Mouse (Mus musculus): ENCODE data around the gene Gpr152. TPM values are rescaled to one million over a fixed set of nuclear protein-coding genes. Genes with fewer than 3 reads are reported as not detected.

The Gpr152 gene
- polyA plus RNA-seq, 1 experiment from 2014 or later = not detected

DNA sequence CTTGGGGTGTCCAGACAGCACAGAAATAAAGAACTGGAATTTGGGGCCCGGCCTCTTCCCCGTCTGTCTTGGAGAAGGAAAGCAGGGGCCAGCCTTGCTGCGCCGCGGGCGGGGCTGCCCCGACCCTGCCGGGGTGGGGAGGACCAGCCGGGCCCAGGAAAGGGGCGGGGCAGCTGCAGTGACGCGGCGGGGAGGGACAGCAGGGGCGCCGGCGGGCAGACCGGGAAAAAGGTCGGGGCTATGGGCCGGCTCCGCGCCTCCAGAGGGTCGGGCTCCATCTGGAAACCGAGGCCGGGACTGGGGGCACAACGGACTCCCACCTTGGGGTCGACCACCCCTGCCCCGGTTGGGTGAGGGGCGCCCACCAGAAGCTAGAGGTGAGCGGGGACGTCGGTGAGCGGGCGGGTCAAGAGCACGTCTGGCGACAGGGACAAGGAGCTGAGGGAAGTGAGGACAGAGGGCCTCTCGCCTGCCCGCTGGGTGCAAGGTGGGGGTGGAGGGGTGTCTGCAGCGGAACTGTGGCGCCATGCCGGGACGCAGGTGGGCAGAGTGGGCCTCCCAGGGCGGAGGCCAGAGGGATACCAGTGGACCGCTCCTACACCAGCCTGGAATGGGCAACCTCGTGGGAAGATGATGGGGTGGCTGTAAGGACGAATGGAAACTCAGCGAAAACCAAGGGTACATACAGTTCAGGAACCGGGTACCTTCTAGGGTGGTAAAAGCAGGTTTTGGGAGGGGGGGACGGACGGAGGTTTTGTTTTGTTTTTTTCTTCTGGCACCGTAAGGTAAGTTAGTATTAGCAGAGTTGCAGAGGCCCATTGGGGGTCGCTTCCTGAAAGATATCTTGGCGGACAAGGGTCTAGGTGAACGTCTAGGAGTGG lies 39.5 kb upstream of the Gpr152 start, which contains the start of gene Pitpnm1:
Gene Pitpnm1 (plus strand): TSS at position 162 of the 881 bp plus-strand sequence.
- peak within 1 kb of the TSS; percentile 52 for H3K4me3 ChIP-seq (replicated peaks)
- peaks cover 10% of the 10 kb centered on the region for H3K27me3 ChIP-seq (replicated peaks)
- peaks cover 41% of the 10 kb centered on the region for H3K4me1 ChIP-seq (replicated peaks)
- ATAC-seq = peak; percentile 30
- peak within 1 kb of the TSS; percentile 33 for H3K27ac ChIP-seq
- H3K9me3 ChIP-seq = no peaks in the 10 kb centered on the region
- 1% methylated on average over 53 of the region's 53 CpGs for WGBS
- H3K36me3 ChIP-seq = 0 out of 2 replicates have a peak, but pooled peaks cover 3% of the 10 kb centered on the region
- peak within 1 kb of the TSS; percentile 53 for H3K9ac ChIP-seq
- H3K4me2 ChIP-seq (replicated peaks) = peak within 1 kb of the TSS; percentile 95

GRCm38 (mm10) chr19:4100718-4101261 lies 38.8 kb upstream of the Gpr152 start:
- Histone ChIP-seq H3K27me3 (replicated peaks) (peaks cover 10% of the 10 kb centered on the region), H3K4me1 (replicated peaks) (peaks cover 41% of the 10 kb centered on the region), H3K36me3 (0 out of 2 replicates have a peak, but pooled peaks cover 3% of the 10 kb centered on the region), H3K4me2 (replicated peaks) (peak overlapping the region; percentile 95), H3K9me3 (no peaks in the 10 kb centered on the region), H3K4me3 (replicated peaks) (peak overlapping the region; percentile 52), H3K27ac (no peak overlapping the region), H3K9ac (peak overlapping the region; percentile 53)
- ATAC-seq = no peak
- 2% methylated on average over 52 of the region's 52 CpGs for WGBS

DNA sequence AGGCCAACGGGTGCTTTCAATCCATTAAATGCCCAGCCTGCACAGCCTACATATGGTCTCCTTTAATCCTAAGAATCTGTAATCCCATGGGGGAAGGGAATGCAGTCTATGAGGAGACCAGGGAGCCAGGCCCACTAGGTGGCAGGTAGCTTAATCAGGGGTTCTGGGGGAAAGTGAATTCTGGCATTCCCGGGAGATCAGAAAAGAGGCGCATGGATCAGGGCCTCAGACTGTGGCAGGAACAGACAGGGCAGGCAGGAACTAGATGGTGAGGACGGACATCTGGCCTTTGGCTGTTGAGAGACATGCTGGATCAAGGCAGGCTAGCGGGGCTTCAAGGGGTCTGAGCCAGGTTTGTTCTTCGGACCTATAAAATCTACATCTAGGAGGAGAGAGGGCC lies 38.1 kb upstream of the Gpr152 start:
- H3K4me2 ChIP-seq (replicated peaks) = peak overlapping the region; percentile 95
- H3K4me1 ChIP-seq (replicated peaks) = peaks cover 38% of the 10 kb centered on the region
- H3K9me3 ChIP-seq = no peaks in the 10 kb centered on the region
- 76% methylated on average over 6 of the region's 6 CpGs for WGBS
- H3K36me3 ChIP-seq = 0 out of 2 replicates have a peak, but pooled peaks cover 3% of the 10 kb centered on the region
- peak overlapping the region; percentile 52; the same call in 1 of the 2 replicates for H3K4me3 ChIP-seq (replicated peaks)
- ATAC-seq = no peak
- H3K27me3 ChIP-seq (replicated peaks) = peaks cover 10% of the 10 kb centered on the region
- no peak overlapping the region for H3K9ac ChIP-seq
- no peak overlapping the region for H3K27ac ChIP-seq

DNA sequence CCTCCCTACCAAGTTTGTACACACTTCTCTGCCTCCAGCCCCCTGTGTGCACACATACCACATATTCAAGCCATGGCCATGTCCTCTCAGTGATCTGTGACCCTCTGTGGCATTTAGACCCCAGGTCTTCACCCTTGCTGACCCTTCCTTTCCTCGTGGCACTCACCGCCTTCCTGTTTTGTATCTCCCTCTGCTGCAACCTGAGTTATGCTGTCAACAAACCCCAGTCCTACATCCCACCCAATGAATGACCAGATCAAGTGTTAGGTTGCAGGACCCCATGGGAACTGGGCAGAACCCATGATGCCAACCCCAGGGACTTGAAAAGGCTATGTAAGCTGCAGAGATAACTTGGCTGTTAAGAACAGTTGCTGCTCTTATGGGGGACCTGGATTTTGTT lies 37.5 kb upstream of the Gpr152 start:
- WGBS = 74% methylated on average over 2 of the region's 2 CpGs
- peaks cover 10% of the 10 kb centered on the region for H3K27me3 ChIP-seq (replicated peaks)
- 0 out of 2 replicates have a peak, but pooled peaks cover 3% of the 10 kb centered on the region for H3K36me3 ChIP-seq
- peaks cover 38% of the 10 kb centered on the region for H3K4me1 ChIP-seq (replicated peaks)
- H3K9ac ChIP-seq = no peak overlapping the region
- no peak overlapping the region for H3K4me3 ChIP-seq (replicated peaks)
- no peak for ATAC-seq
- H3K27ac ChIP-seq = no peak overlapping the region
- H3K4me2 ChIP-seq (replicated peaks) = no peak overlapping the region
- no peaks in the 10 kb centered on the region for H3K9me3 ChIP-seq

DNA sequence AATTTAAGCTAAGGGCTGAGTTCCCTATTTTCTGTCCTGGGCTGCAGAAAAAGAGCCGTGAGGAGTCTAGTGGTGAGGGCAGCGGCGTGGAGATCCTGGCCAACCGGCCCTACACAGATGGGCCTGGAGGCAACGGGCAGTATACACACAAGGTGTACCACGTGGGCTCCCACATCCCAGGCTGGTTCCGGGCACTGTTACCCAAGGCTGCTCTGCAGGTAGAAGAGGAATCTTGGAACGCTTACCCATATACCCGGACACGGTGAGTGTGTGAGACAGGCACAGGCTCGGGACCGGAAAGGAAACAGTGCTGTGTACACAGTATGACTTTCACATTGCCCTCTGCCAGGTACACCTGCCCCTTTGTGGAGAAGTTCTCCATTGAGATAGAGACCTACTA lies 37.0 kb upstream of the Gpr152 start:
- no peaks in the 10 kb centered on the region for H3K9me3 ChIP-seq
- H3K4me1 ChIP-seq (replicated peaks) = peaks cover 36% of the 10 kb centered on the region
- no peak overlapping the region for H3K4me2 ChIP-seq (replicated peaks)
- no peak overlapping the region for H3K4me3 ChIP-seq (replicated peaks)
- WGBS = 91% methylated on average over 12 of the region's 12 CpGs
- peaks cover 10% of the 10 kb centered on the region for H3K27me3 ChIP-seq (replicated peaks)
- no peak for ATAC-seq
- no peak overlapping the region for H3K27ac ChIP-seq
- H3K36me3 ChIP-seq = 0 out of 2 replicates have a peak, but pooled peaks cover 3% of the 10 kb centered on the region
- H3K9ac ChIP-seq = no peak overlapping the region

DNA sequence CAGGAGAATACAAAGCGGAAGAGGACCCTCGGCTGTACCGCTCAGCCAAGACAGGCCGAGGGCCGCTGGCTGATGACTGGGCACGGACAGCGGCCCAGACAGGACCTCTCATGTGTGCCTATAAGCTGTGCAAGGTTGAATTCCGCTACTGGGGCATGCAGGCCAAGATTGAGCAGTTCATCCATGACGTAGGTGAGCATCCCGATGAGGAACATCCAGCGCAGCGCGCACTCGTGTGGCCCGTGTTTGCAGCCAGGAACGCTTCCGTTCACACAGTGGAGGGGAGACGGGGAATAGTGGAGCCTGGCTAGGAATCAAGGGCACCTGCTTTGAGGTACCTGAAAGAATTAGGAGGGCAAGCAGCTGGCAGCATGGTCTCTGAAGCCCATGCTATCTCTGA lies 36.3 kb upstream of the Gpr152 start:
- Histone ChIP-seq H3K36me3 (0 out of 2 replicates have a peak, but pooled peaks cover 3% of the 10 kb centered on the region), H3K4me3 (replicated peaks) (no peak overlapping the region), H3K4me2 (replicated peaks) (no peak overlapping the region), H3K4me1 (replicated peaks) (peaks cover 30% of the 10 kb centered on the region), H3K27ac (no peak overlapping the region), H3K27me3 (replicated peaks) (peaks cover 10% of the 10 kb centered on the region), H3K9me3 (no peaks in the 10 kb centered on the region), H3K9ac (no peak overlapping the region)
- ATAC-seq = no peak
- WGBS = 94% methylated on average over 18 of the region's 18 CpGs

DNA sequence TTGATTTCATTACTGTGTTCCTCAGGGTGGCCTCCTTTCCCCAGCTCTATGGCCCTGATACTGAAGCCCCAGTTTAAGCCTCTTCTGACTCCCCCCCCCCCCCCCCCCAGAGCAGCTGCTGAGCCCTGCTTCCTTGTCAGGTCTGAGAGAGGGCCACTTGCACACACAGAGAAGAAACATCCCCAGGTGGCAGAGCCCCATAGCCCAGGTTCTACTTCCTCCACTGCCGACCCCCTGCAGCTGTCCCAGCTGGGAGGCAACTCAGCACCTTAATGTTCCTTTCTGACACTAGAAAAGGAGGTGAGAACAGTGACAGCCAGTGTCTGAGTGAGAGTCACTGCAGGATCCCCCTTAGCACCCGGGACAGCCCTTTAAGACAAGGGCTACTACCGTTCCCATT lies 35.8 kb upstream of the Gpr152 start:
- H3K4me2 ChIP-seq (replicated peaks) = no peak overlapping the region
- 0 out of 2 replicates have a peak, but pooled peaks cover 3% of the 10 kb centered on the region for H3K36me3 ChIP-seq
- no peaks in the 10 kb centered on the region for H3K9me3 ChIP-seq
- 68% methylated on average over 3 of the region's 3 CpGs for WGBS
- peaks cover 26% of the 10 kb centered on the region for H3K4me1 ChIP-seq (replicated peaks)
- no peak overlapping the region for H3K27ac ChIP-seq
- H3K4me3 ChIP-seq (replicated peaks) = no peak overlapping the region
- no peak for ATAC-seq
- peaks cover 10% of the 10 kb centered on the region for H3K27me3 ChIP-seq (replicated peaks)
- no peak overlapping the region for H3K9ac ChIP-seq

DNA sequence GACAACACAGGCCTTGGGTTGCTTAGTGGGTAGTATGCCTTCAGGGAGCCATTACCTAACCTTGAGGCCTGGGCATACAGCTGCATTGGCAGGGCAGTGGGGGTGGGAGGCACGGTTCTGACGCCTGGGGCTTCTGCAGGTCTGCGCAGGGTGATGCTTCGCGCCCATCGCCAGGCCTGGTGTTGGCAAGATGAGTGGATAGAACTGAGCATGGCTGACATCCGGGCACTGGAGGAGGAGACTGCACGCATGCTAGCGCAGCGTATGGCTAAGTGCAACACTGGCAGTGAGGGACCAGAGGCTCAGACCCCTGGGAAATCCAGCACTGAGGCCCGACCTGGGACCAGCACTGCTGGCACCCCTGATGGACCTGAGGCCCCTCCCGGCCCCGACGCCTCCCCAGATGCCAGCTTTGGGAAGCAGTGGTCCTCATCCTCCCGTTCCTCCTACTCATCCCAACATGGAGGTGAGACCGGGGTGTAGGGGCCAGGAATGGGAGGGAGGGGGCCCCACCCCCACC lies 34.9 kb upstream of the Gpr152 start:
- Histone ChIP-seq H3K36me3 (0 out of 2 replicates have a peak, but pooled peaks cover 3% of the 10 kb centered on the region), H3K27ac (no peak overlapping the region), H3K4me1 (replicated peaks) (peaks cover 17% of the 10 kb centered on the region), H3K4me3 (replicated peaks) (no peak overlapping the region), H3K27me3 (replicated peaks) (peaks cover 10% of the 10 kb centered on the region), H3K9me3 (no peaks in the 10 kb centered on the region), H3K4me2 (replicated peaks) (no peak overlapping the region), H3K9ac (no peak overlapping the region)
- ATAC-seq = no peak
- 90% methylated on average over 16 of the region's 16 CpGs for WGBS

DNA sequence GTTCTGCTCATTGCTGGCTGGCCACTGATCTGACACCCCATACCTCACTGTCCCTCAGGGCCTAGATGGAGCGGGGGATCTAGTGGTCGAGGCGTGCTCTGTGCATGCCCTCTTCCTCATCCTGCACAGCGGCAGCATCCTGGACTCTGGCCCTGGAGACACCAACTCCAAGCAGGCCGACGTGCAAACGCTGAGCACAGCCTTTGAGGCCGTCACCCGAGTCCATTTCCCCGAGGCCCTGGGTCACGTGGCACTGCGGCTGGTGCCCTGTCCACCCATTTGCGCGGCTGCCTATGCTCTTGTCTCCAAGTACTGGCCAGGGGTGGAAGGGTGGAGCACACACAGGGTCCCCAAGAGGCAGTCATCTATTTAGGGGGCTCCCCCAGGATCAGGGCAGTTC lies 32.9 kb upstream of the Gpr152 start:
- H3K27ac ChIP-seq = no peak overlapping the region
- WGBS = 90% methylated on average over 14 of the region's 14 CpGs
- no peaks in the 10 kb centered on the region; the same call in 1 of the 2 replicates for H3K27me3 ChIP-seq (replicated peaks)
- no peak for ATAC-seq
- H3K4me2 ChIP-seq (replicated peaks) = no peak overlapping the region
- H3K9me3 ChIP-seq = no peaks in the 10 kb centered on the region
- H3K4me1 ChIP-seq (replicated peaks) = no peaks in the 10 kb centered on the region
- H3K36me3 ChIP-seq = 0 out of 2 replicates have a peak, but pooled peaks cover 3% of the 10 kb centered on the region
- no peak overlapping the region for H3K4me3 ChIP-seq (replicated peaks)
- no peak overlapping the region for H3K9ac ChIP-seq

- H3K27ac ChIP-seq = no peak overlapping the region
- no peak for ATAC-seq
- no peak overlapping the region for H3K4me3 ChIP-seq (replicated peaks)
- no peaks in the 10 kb centered on the region for H3K9me3 ChIP-seq
- H3K4me2 ChIP-seq (replicated peaks) = no peak overlapping the region
- no peaks in the 10 kb centered on the region for H3K27me3 ChIP-seq (replicated peaks)
- no peak overlapping the region for H3K9ac ChIP-seq
- peaks cover 11% of the 10 kb centered on the region for H3K4me1 ChIP-seq (replicated peaks)
- WGBS = 91% methylated on average over 9 of the region's 9 CpGs
- 0 out of 2 replicates have a peak, but pooled peaks cover 3% of the 10 kb centered on the region for H3K36me3 ChIP-seq
These were observed 31.1 kb upstream of the Gpr152 start for GRCm38 (mm10) chr19:4108535-4108934.

DNA sequence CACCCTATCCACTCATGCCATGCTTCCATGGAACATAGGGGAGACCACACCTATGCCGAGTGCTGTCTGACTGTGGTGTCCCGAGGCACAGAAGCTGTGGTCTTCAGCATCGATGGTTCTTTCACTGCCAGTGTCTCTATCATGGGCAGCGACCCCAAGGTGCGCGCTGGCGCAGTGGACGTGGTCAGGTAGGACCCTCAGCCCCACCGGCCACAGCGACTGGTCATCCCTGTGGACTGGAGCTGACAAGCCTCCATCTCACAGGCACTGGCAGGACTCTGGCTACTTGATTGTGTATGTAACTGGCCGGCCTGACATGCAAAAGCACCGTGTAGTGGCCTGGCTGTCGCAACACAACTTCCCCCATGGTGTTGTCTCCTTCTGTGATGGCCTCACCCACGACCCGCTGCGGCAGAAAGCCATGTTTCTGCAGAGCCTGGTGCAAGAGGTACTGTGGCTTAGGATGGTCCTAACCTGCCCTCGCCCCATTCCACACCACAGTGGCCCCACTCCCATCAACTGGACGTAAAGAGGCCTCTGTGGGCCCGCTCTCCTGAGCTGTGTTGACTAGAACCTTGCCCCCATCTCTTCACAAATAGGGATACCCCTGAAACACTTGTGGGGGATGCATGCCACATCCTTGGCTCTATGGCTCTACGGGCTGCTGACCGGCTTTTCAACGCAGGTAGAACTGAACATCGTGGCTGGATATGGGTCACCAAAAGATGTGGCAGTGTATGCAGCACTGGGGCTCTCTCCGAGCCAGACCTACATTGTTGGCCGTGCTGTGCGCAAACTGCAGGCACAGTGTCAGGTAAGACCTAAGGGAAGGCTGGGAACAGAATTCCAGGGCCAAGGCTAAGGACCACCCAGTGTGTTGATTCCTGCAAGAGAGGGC lies 27.3 kb upstream of the Gpr152 start:
- WGBS = 95% methylated on average over 26 of the region's 26 CpGs
- Histone ChIP-seq H3K27ac (peak overlapping the region; percentile 76; the same call in 1 of the 2 replicates), H3K36me3 (peaks cover 16% of the 10 kb centered on the region; the same call in 1 of the 2 replicates), H3K9me3 (no peaks in the 10 kb centered on the region), H3K27me3 (replicated peaks) (no peaks in the 10 kb centered on the region), H3K4me1 (replicated peaks) (peaks cover 23% of the 10 kb centered on the region), H3K4me2 (replicated peaks) (no peak overlapping the region), H3K9ac (no peak overlapping the region), H3K4me3 (replicated peaks) (no peak overlapping the region)
- no peak for ATAC-seq

Measured in intestine, embryonic 15.5 days (tissue).